Mouse (Mus musculus): ENCODE measurements around the gene Phldb3. TPM values are rescaled to one million over a fixed set of nuclear protein-coding genes. Genes with fewer than 3 reads are reported as not detected.

Gene Phldb3
- polyA plus RNA-seq, 1 experiment from 2014 or later: 0.15 TPM

DNA sequence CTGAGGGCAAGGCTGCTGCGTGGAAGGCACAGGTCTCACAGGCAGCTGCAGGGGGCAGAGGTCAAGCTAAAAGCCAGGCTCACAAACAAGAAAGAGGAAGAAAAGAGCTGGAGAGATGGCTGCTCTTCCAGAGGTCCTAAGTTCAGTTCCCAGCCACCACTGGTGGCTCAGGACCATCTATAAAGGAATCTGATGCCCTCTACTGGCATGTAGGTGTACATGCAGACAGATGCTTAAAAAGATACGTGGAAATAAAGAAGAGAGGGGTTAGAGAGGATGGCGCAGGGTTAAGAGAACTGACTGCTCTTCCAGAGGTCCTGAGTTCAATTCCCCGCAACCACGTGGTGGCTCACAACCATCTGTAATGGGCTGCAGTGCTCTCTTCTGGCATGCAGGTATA lies 38.1 kb upstream of the Phldb3 start:
- 54% methylated on average over 5 of the region's 5 CpGs for WGBS
- ATAC-seq (ENCODE audit: low read depth): no peak

DNA sequence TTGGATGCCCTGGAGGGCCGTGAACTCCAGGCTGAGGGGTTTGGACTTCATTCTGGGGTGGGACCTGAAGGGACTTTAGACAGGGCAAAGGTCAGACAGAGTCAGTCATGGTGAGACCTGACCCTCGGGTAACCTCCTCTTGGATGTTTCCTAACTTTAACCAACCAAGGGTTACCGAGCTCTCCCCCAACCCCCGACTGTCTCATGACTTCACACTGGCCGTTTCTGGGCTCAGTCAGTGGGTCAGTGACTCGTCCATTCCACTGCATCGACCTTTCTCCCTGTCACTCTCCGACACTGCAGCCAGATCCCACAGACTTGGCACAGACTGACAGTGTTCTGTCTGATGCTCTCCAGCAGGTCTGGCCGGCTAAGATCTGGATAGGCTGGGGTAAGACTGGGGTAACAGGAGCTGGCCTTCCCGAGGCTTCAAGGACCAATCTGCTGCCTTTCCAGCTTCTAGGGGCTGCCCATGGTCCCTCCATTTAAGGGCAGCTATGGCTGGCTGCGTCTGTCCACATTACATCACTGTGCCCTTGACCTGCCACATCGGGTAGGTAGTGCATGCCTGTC lies 36.3 kb upstream of the Phldb3 start:
- H3K36me3 ChIP-seq (ENCODE audit: control insufficient read depth, insufficient read depth, low read length): peaks cover 3% of the 10 kb centered on the region; the same call in 1 of the 2 replicates
- no peak overlapping the region for H3K4me3 ChIP-seq (ENCODE audit: low read length)
- no peaks in the 10 kb centered on the region for H3K4me1 ChIP-seq (replicated peaks; ENCODE audit: control insufficient read depth, insufficient read depth, low read length)
- H3K27me3 ChIP-seq (ENCODE audit: control insufficient read depth, insufficient read depth, low read depth, low read length): no peaks in the 10 kb centered on the region
- peak; percentile 33; the same call in 1 of the 2 replicates for ATAC-seq (ENCODE audit: low read depth)
- H3K27ac ChIP-seq (ENCODE audit: low read length): no peak overlapping the region
- H3K9me3 ChIP-seq (ENCODE audit: control insufficient read depth, low read length): no peaks in the 10 kb centered on the region
- H3K4me2 ChIP-seq (ENCODE audit: low read depth, low read length): no peak overlapping the region
- no peak overlapping the region for H3K9ac ChIP-seq (ENCODE audit: low read length)
- 47% methylated on average over 12 of the region's 12 CpGs for WGBS

More for the DNA sequence above, 38.1 kb upstream of the Phldb3 start:
- H3K36me3 ChIP-seq (ENCODE audit: control insufficient read depth, insufficient read depth, low read length): peaks cover 11% of the 10 kb centered on the region
- no peaks in the 10 kb centered on the region for H3K27me3 ChIP-seq (ENCODE audit: control insufficient read depth, insufficient read depth, low read depth, low read length)
- no peak overlapping the region for H3K4me2 ChIP-seq (ENCODE audit: low read depth, low read length)
- no peak overlapping the region for H3K4me3 ChIP-seq (ENCODE audit: low read length)
- H3K4me1 ChIP-seq (replicated peaks; ENCODE audit: control insufficient read depth, insufficient read depth, low read length): no peaks in the 10 kb centered on the region
- no peak overlapping the region for H3K27ac ChIP-seq (ENCODE audit: low read length)
- H3K9ac ChIP-seq (ENCODE audit: low read length): no peak overlapping the region
- H3K9me3 ChIP-seq (ENCODE audit: control insufficient read depth, low read length): no peaks in the 10 kb centered on the region

DNA sequence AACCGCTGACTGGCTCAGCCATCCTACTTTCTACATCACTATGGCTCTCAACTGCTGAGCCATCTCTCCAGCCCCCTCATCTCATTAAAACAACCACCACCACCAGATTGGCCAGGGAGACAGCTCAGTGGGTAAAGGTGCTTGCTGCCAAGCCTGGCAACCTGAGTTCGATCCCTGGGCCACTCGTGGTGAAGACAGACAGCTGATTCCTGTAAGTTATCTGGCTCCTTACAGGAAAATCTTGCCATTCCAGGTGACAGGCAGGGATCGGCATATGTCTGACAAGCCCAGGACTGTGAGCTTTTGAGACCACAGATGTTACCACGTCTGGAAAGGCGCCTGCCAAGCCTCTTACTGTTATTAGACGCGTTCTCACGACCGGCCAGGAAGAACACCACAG lies 32.8 kb upstream of the Phldb3 start:
- Histone ChIP-seq H3K36me3 (ENCODE audit: control insufficient read depth, insufficient read depth, low read length) (no peaks in the 10 kb centered on the region), H3K27ac (ENCODE audit: low read length) (no peak overlapping the region), H3K4me3 (ENCODE audit: low read length) (no peak overlapping the region), H3K9ac (ENCODE audit: low read length) (no peak overlapping the region), H3K9me3 (ENCODE audit: control insufficient read depth, low read length) (no peaks in the 10 kb centered on the region), H3K27me3 (ENCODE audit: control insufficient read depth, insufficient read depth, low read depth, low read length) (no peaks in the 10 kb centered on the region), H3K4me2 (ENCODE audit: low read depth, low read length) (no peak overlapping the region), H3K4me1 (replicated peaks; ENCODE audit: control insufficient read depth, insufficient read depth, low read length) (no peaks in the 10 kb centered on the region)
- 89% methylated on average over 10 of the region's 10 CpGs for WGBS
- no peak for ATAC-seq (ENCODE audit: low read depth)

DNA sequence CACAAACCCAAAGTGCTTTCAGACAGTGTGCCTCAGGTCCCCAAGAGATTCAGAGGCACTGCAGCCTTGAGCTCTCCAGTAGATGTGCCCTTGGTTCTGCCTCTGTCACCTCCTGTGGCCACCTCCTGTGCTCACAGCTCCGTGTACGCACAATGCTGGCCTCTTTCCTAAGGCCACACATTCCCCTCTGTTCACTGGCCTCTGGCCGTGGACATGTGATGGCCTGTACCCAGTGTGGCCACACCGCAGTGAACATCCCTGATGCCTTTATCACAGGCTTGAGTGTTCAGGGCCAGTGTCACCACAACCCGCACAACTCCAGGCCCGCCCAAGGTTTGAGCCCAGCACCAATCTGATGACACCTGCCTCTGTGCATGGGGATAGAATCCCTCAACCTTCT lies 25.7 kb upstream of the Phldb3 start:
- Histone ChIP-seq H3K27ac (ENCODE audit: low read length) (no peak overlapping the region), H3K36me3 (ENCODE audit: control insufficient read depth, insufficient read depth, low read length) (no peaks in the 10 kb centered on the region), H3K4me1 (replicated peaks; ENCODE audit: control insufficient read depth, insufficient read depth, low read length) (peaks cover 13% of the 10 kb centered on the region), H3K9me3 (ENCODE audit: control insufficient read depth, low read length) (no peaks in the 10 kb centered on the region), H3K4me2 (ENCODE audit: low read depth, low read length) (no peak overlapping the region), H3K4me3 (ENCODE audit: low read length) (no peak overlapping the region), H3K9ac (ENCODE audit: low read length) (no peak overlapping the region), H3K27me3 (ENCODE audit: control insufficient read depth, insufficient read depth, low read depth, low read length) (peaks cover 22% of the 10 kb centered on the region)
- WGBS: 84% methylated on average over 6 of the region's 6 CpGs
- no peak for ATAC-seq (ENCODE audit: low read depth)

DNA sequence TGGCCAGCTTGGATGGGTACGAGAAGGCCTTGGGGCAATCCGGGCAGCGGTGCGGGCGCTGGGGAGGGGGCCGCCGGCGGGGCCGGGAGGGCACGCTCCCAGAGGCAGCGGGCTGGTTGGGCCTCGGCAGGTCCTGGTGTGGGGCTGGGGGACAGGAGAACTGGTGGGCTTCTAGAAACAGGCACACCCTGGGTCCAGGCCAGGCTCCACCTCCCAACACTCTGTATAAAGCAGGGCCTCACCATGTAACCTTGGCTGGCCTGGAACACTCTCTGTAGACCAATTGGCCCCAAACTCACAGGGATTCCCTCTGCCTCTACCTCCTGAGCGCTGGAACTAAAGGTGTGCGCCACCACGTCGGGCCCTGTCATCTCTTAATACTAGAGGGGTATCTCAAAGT lies 24.6 kb upstream of the Phldb3 start:
- 39% methylated on average over 16 of the region's 16 CpGs for WGBS
- H3K4me3 ChIP-seq (ENCODE audit: low read length): no peak overlapping the region
- H3K4me2 ChIP-seq (ENCODE audit: low read depth, low read length): no peak overlapping the region
- ATAC-seq (ENCODE audit: low read depth): no peak
- H3K27me3 ChIP-seq (ENCODE audit: control insufficient read depth, insufficient read depth, low read depth, low read length): peaks cover 22% of the 10 kb centered on the region
- peaks cover 13% of the 10 kb centered on the region for H3K4me1 ChIP-seq (replicated peaks; ENCODE audit: control insufficient read depth, insufficient read depth, low read length)
- H3K36me3 ChIP-seq (ENCODE audit: control insufficient read depth, insufficient read depth, low read length): no peaks in the 10 kb centered on the region
- no peaks in the 10 kb centered on the region for H3K9me3 ChIP-seq (ENCODE audit: control insufficient read depth, low read length)
- H3K27ac ChIP-seq (ENCODE audit: low read length): no peak overlapping the region
- H3K9ac ChIP-seq (ENCODE audit: low read length): no peak overlapping the region

DNA sequence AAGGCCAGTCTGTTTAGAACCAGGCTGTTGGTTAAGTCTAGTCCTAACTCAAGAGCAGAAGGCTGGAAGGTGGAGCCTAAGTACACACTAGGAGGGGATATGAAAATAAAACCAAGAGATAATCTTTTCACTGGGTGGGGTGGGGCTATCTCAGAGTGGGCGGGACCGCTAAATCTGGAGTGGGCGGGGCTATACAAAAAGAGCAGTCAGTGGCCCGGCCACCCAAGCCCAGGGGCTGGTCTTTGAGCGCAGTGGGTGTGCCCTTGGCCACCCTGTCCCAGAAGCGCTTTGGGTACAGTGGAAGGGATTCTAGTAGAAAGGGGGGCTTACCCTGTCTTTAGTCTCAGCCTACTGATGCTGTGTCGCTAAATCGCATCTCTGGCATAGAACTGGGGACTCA lies 23.7 kb upstream of the Phldb3 start:
- Histone ChIP-seq H3K4me3 (ENCODE audit: low read length) (peak overlapping the region; percentile 60), H3K9me3 (ENCODE audit: control insufficient read depth, low read length) (no peaks in the 10 kb centered on the region), H3K4me1 (replicated peaks; ENCODE audit: control insufficient read depth, insufficient read depth, low read length) (peaks cover 13% of the 10 kb centered on the region), H3K4me2 (ENCODE audit: low read depth, low read length) (peak overlapping the region; percentile 88), H3K27me3 (ENCODE audit: control insufficient read depth, insufficient read depth, low read depth, low read length) (peaks cover 22% of the 10 kb centered on the region), H3K9ac (ENCODE audit: low read length) (peak overlapping the region; percentile 74), H3K27ac (ENCODE audit: low read length) (no peak overlapping the region), H3K36me3 (ENCODE audit: control insufficient read depth, insufficient read depth, low read length) (no peaks in the 10 kb centered on the region)
- ATAC-seq (ENCODE audit: low read depth): peak; percentile 79
- 10% methylated on average over 8 of the region's 8 CpGs for WGBS

DNA sequence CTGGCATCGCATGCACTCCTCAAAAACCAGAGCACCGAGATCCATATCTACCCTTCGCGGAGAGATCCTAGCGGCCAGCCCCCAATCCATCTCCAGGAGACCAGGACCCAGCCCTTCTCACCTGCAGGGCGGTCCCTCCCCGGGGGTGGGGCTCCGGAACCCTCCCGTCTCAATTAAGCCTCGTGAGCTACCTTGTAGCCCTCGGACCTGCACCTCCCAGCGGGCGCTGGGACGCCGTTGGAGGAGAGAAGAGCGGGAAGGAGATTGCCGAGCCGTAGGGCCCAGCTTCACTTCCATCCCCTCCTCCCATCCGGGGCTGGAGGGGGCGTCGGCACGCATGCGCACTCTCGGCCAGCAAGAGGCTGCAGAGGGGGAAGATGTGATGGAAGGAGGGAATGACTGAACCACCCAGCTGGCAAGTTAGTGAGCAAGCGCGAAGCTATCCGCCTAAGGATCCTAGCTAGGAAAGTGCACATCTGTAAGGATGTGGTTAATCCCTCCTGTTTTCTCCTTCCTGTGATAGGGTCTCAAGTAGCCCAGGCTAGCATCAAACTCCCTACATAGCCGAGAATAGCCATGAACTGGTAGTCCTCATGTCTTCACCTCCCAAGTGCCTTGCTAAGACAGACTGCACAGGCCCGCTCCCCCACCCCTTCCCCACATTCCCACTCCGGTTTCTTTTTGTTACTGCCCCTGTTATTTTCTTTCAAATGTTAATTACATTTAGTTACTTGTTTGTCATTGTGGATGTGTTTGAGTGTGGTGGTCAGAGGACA lies 23.0 kb upstream of the Phldb3 start, which contains the start of the genes Ethe1 and Zfp575:
Gene Ethe1, plus strand, starts transcription at position 214 of the 776 bp plus-strand sequence.
Gene Zfp575, minus strand, starts transcription at position 312 of the 776 bp plus-strand sequence.
- H3K9me3 ChIP-seq (ENCODE audit: control insufficient read depth, low read length): no peaks in the 10 kb centered on the region

DNA sequence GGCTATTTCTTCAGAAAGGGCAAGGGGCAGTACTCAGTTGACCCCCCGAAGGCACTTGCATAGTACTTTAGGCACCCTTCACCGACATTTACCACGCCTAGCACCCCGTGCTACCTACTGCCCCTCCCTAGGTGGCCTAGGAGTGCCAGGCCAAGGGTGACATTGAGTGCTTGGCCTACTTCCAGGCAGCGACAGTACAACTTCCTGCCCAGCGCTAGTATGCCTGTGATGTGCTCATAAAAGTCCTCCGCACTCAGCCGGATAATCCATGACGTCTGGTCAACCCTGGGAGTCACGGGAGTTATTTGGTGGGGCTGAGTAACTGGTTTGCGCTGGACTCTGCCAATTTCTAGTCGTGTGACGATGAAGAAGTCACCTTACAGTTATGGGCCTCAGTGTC lies 22.2 kb upstream of the Phldb3 start:
- 55% methylated on average over 13 of the region's 13 CpGs for whole genome bisulfite sequencing
- ATAC-seq (ENCODE audit: low read depth): 0 out of 2 replicates have a peak, but pooled peaks have one; percentile 8
- Histone ChIP-seq H3K27me3 (ENCODE audit: control insufficient read depth, insufficient read depth, low read depth, low read length) (peaks cover 22% of the 10 kb centered on the region), H3K27ac (ENCODE audit: low read length) (no peak overlapping the region), H3K9me3 (ENCODE audit: control insufficient read depth, low read length) (no peaks in the 10 kb centered on the region), H3K9ac (ENCODE audit: low read length) (no peak overlapping the region), H3K4me1 (replicated peaks; ENCODE audit: control insufficient read depth, insufficient read depth, low read length) (peaks cover 19% of the 10 kb centered on the region), H3K4me3 (ENCODE audit: low read length) (no peak overlapping the region), H3K36me3 (ENCODE audit: control insufficient read depth, insufficient read depth, low read length) (no peaks in the 10 kb centered on the region), H3K4me2 (ENCODE audit: low read depth, low read length) (no peak overlapping the region)

More for the DNA sequence above, 23.0 kb upstream of the Phldb3 start, which contains the start of the genes Ethe1 and Zfp575:
- Histone ChIP-seq H3K27me3 (ENCODE audit: control insufficient read depth, insufficient read depth, low read depth, low read length) (peaks cover 22% of the 10 kb centered on the region), H3K9ac (ENCODE audit: low read length) (peak within 1 kb of the TSS; percentile 74), H3K4me1 (replicated peaks; ENCODE audit: control insufficient read depth, insufficient read depth, low read length) (peaks cover 13% of the 10 kb centered on the region), H3K4me3 (ENCODE audit: low read length) (peak within 1 kb of the TSS; percentile 60), H3K36me3 (ENCODE audit: control insufficient read depth, insufficient read depth, low read length) (no peaks in the 10 kb centered on the region), H3K27ac (ENCODE audit: low read length) (peak within 1 kb of the TSS; percentile 31; the same call in 1 of the 2 replicates), H3K4me2 (ENCODE audit: low read depth, low read length) (peak within 1 kb of the TSS; percentile 88)
- ATAC-seq (ENCODE audit: low read depth): peak; percentile 66
- WGBS: 6% methylated on average over 30 of the region's 30 CpGs

DNA sequence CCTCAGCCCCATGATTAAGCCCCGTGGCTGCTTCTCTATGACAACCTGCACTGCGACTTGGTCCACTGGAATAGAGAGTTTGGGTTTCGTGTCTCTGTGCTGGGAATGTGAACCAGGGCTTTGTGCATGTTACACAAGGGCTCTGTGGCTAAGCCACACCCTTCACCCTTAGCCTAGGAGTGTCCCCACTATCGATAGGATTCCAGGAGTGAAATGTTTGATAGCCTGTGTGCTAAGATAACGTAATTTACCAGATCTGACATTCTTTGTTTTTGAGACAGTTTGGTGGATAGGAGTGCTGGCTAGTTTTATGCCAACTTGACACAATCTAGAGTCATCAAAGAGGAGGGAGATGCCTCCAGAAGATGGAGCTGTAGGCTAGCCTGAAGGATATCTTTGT lies 18.8 kb upstream of the Phldb3 start:
- no peak for ATAC-seq (ENCODE audit: low read depth)
- no peak overlapping the region for H3K27ac ChIP-seq (ENCODE audit: low read length)
- H3K9ac ChIP-seq (ENCODE audit: low read length): no peak overlapping the region
- H3K9me3 ChIP-seq (ENCODE audit: control insufficient read depth, low read length): no peaks in the 10 kb centered on the region
- H3K4me2 ChIP-seq (ENCODE audit: low read depth, low read length): no peak overlapping the region
- H3K36me3 ChIP-seq (ENCODE audit: control insufficient read depth, insufficient read depth, low read length): no peaks in the 10 kb centered on the region
- H3K4me3 ChIP-seq (ENCODE audit: low read length): no peak overlapping the region
- H3K4me1 ChIP-seq (replicated peaks; ENCODE audit: control insufficient read depth, insufficient read depth, low read length): peaks cover 29% of the 10 kb centered on the region
- 59% methylated on average over 5 of the region's 5 CpGs for WGBS
- H3K27me3 ChIP-seq (ENCODE audit: control insufficient read depth, insufficient read depth, low read depth, low read length): peaks cover 5% of the 10 kb centered on the region

Data from lung, embryonic 16.5 days (tissue).